Mouse (Mus musculus) leukemia stem cell, adult 10-12 weeks (primary cell): ENCODE results near the gene Gm21719. TPM values are rescaled to one million over a fixed set of nuclear protein-coding genes. Genes with fewer than 3 reads are reported as not detected.

Source experiments
- polyA plus RNA-seq: library from polyadenylated mRNA; stranded (reverse); fragments of >175 nt; gene quantifications from 2 replicates; pipeline ENCODE4 v1.2.3, GENCODE M21; 2012; ENCODE audit warnings: low replicate concordance

Gene Gm21719
- not detected in 2 replicates for polyA plus RNA-seq

DNA sequence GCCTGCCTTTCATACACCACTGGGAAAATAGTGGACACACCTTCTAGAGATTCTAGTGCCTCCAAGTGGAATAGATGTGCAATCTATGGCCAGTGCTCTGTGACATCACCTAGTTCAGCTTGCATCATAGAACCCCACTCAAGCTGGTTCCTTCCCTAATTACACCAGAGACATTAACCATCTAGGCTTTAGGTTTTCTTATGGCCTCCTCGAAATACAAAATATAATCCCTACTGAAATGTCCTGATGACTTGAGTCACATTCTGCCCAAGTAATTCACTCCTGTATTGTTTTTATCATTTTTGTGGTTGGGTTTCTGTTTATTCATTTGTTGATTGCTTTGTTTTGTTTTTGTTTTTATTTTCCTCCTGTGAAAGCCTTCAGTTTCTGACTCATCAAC is at the start of gene Gm21719:
Gene Gm21719, minus strand, starts transcription at position 101 of the 400 bp plus-strand sequence.

Other genes with a start within 250 kb of the Gm21719 start
- not detected in 2 replicates for gene Gm28919, start 99.3 kb downstream of the Gm21719 start, polyA plus RNA-seq
- not detected in 2 replicates for gene Gm20830, start 235.4 kb upstream of the Gm21719 start, polyA plus RNA-seq